17 mouse cellular contexts compared by ENCODE assay signal in the genomic region with DNA sequence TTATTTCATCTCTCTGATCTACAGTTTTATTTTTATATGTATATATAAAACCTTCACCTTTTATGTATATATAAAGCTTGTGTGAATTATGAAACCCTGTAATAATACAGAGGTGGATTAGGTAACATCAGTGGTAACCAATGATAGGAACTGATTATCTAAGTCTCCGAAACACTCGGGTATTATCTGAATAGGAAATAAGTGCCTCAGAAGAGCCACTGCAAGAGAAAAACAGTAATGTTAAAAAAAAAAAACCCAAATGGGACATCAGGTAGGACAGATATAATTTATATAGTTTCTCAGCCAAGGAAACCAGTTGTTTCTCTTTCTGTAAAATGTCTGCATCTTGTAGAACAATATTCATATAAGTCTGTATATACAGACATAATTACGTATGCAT.
DNase-seq lines count a peak whose midpoint lies in the region; TF ChIP-seq lines count a peak whose summit lies in the region.
"Had no signal": no experiment of that assay in that cellular context is flagged by ENCODE, and none has a peak within 500 bp of the region (broad histone marks: within the 10 kb centered on the region; RNA-seq: fewer than 3 reads in every experiment).

No protein-coding gene starts in this region.

- TF ChIP-seq CTCF in MEL (IDR thresholded peaks at IDR 0.05 in 2 of 3, conservative IDR thresholded peaks at IDR 0.05 in 1 of 3; ENCODE audit: control insufficient read depth in 1 of 3, insufficient read depth in 1 of 3, low read depth in 2 of 3, low read length in 3 of 3, poor library complexity in 1 of 3, severe bottlenecking in 1 of 3): no peak

- TF ChIP-seq EP300 in MEL (IDR thresholded peaks at IDR 0.05; ENCODE audit: low read depth in 1 of 2, low read length in 2 of 2): peak; percentile 70 to 72; a peak in 3 of 4 replicates

- H3K79me2 ChIP-seq in MEL (ENCODE audit: control insufficient read depth, insufficient read depth, low read length, poor library complexity): no peaks in the 10 kb centered on the region

- no peak for TF ChIP-seq POLR2A in MEL (IDR thresholded peaks at IDR 0.05; ENCODE audit: control insufficient read depth in 1 of 2, insufficient read depth in 1 of 2, low read depth in 1 of 2, low read length in 2 of 2, poor library complexity in 1 of 2)

- H3K27ac ChIP-seq in MEL (ENCODE audit: control insufficient read depth, low read depth, low read length): no peak overlapping the region

- H3K4me3 ChIP-seq in MEL (ENCODE audit: control insufficient read depth in 1 of 2, insufficient read depth in 1 of 2, low read depth in 2 of 2, low read length in 2 of 2): 0 out of 4 replicates have a peak overlapping the region, but pooled peaks of 1 of the 2 experiments have one; percentile 19

- no peak for TF ChIP-seq RAD21 in MEL (IDR thresholded peaks at IDR 0.05; ENCODE audit: low read depth, low read length)

- H3K4me1 ChIP-seq in MEL (ENCODE audit: control insufficient read depth in 1 of 2, insufficient read depth in 2 of 2, low read length in 2 of 2): peaks cover 0 to 9% of the 10 kb centered on the region in 2 experiments; a peak in 2 of 4 replicates

- no peaks in the 10 kb centered on the region for H3K9me3 ChIP-seq in MEL (replicated peaks; ENCODE audit: insufficient read depth, low read length)

- no peaks in the 10 kb centered on the region for H3K27me3 ChIP-seq in MEL (ENCODE audit: control insufficient read depth in 1 of 2, insufficient read depth in 2 of 2, low read length in 2 of 2)
- H3K27me3 ChIP-seq: CH12.LX, Patski had no signal

- peaks cover 0 to 2% of the 10 kb centered on the region in 2 experiments; a peak in 1 of 4 replicates for H3K36me3 ChIP-seq in MEL (ENCODE audit: control insufficient read depth in 1 of 2, insufficient read depth in 2 of 2, low read length in 2 of 2)
- H3K36me3 ChIP-seq: G1E had no signal

- DNase-seq in MEL (ENCODE audit: low read depth, low spot score): no peak
- DNase-seq in lung, postnatal 4 days: no peak
- DNase-seq: adrenal gland, adult 2 months; adrenal gland, adult 8-10 months; adrenal gland, postnatal 10 days; adrenal gland, postnatal 14 days; adrenal gland, postnatal 25 days; adrenal gland, postnatal 36 days; B cell, adult 2 months; cerebellum, adult 11 months; cerebellum, adult 11-12 months; cerebellum, adult 18-20 months; cerebellum, adult 2 months; cerebellum, adult 8-10 months had no signal

- H3K9ac ChIP-seq in MEL (ENCODE audit: control insufficient read depth, low read depth, low read length, poor library complexity, severe bottlenecking): no peak overlapping the region

TF ChIP-seq in MEL, 35 proteins besides CTCF, POLR2A, EP300 and RAD21:
- TF ChIP-seq MAFK (IDR thresholded peaks at IDR 0.05; ENCODE audit: borderline replicate concordance, low read depth, low read length): no peak
- TF ChIP-seq NELFE (IDR thresholded peaks at IDR 0.05; ENCODE audit: low read depth, low read length): no peak
- no peak for TF ChIP-seq GABPA (IDR thresholded peaks at IDR 0.05; ENCODE audit: low read depth, low read length)
- TF ChIP-seq GATA1 (IDR thresholded peaks at IDR 0.05; ENCODE audit: low read depth, low read length): peak; percentile 53; the same call in 1 of the 2 replicates
- TF ChIP-seq TCF12 (IDR thresholded peaks at IDR 0.05; ENCODE audit: low read depth, low read length): peak; percentile 68; the same call in 1 of the 2 replicates
- no peak for TF ChIP-seq ZKSCAN1 (IDR thresholded peaks at IDR 0.05; ENCODE audit: low read depth, low read length)
- peak; percentile 79 for TF ChIP-seq ZNF384 (IDR thresholded peaks at IDR 0.05; ENCODE audit: low read depth, low read length)
- TF ChIP-seq MEF2A (IDR thresholded peaks at IDR 0.05; ENCODE audit: extremely low read depth, insufficient replicate concordance, low read depth, low read length, poor library complexity, severe bottlenecking): no peak
- TF ChIP-seq KAT2A (conservative IDR thresholded peaks at IDR 0.05; ENCODE audit: low read depth, low read length): no peak
- TF ChIP-seq USF2 (IDR thresholded peaks at IDR 0.05; ENCODE audit: borderline replicate concordance in 1 of 2, insufficient read depth in 1 of 2, low read depth in 1 of 2, low read length in 2 of 2): no peak
- 0 out of 2 replicates have a peak, but pooled peaks have one; percentile 18 for TF ChIP-seq ETS1 (IDR thresholded peaks at IDR 0.05; ENCODE audit: low read depth, low read length)
